Mouse (Mus musculus): ENCODE measurements around the gene Lcn3.
"Not testable (repeated sequence)": the region's sequence is repeated elsewhere in the genome, so short reads cannot be mapped to it uniquely, and the experiment has no call there.

Lcn3 gene

DNA sequence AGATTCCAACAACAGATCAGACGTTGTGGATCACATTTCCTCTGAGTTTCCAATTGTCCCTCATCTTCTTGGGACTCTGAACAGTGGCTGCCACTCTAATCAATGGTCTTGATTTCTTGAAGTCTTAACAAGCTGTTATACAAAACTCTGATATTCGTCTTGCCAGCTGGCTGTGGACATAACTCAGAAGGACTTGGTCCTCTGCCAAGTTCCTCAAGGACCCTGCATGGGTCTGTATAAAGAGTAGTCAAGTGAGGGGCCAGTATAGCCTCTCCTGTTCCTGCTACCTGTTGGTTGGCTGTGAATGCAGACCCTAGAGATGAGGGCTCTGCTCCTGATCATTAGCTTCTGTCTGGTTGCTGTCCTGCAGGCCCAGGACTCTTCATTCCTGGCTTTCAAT lies at the start of gene Lcn3:
Gene Lcn3, plus strand, starts transcription at position 301 of the 400 bp plus-strand sequence.
- no peak for DNase-seq

- no peak for DNase-seq
Measured at GRCm38 (mm10) chr2:25717222-25717621, 48.1 kb upstream of the Lcn3 start.

- DNase-seq, result no peak
Measured at GRCm38 (mm10) chr2:25733199-25733930, 32.0 kb upstream of the Lcn3 start.

- DNase-seq, result not testable (repeated sequence)
Measured at GRCm38 (mm10) chr2:25736709-25737108, 28.7 kb upstream of the Lcn3 start, which contains the start of gene Obp2b. TSS of gene Obp2b (plus strand) at chr2:25737009.

DNA sequence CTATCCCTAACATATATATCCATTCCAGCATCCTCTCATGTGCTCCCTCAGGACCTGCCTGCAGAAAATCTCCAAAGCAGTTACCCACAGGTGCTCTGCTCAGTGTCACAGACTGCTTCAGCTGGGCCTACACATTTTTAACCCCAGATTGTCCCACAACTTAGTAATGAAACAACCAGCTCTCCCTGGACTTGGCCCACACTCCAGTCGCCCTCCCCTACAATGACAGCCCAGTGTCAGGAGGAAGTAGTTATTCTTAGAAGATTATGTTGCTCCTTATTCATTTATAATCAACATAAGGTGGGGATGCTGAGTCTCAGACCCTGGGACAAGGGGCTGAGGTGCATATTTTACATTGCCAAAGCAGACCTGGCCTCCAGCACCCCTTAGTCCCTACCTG lies 23.7 kb upstream of the Lcn3 start:
- no peak for DNase-seq

DNA sequence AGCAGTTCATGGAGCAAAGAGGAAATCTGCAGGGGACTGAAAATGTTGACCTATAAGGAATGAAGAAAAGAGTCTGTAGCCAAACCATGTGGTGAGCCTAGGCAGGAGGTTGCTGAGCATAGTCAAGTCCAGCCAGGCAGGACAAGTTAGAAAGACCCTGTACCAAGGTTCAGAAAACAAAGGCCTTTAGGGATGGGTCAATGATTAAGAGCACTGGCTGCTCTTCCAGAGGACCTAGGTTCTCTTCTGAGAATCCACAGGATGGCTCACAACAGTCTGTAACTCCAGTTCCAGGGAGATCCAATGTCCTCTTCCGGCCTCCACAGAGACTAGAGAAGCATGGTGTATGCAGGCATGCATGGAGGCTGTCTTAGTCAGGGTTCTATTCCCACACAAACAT lies 11.2 kb upstream of the Lcn3 start:
- no peak for DNase-seq

GRCm38 (mm10) chr2:25758064-25758625 lies 7.2 kb upstream of the Lcn3 start:
- no peak for DNase-seq

GRCm38 (mm10) chr2:25767764-25768163 lies 2.4 kb downstream of the Lcn3 start:
- DNase-seq, result no peak

GRCm38 (mm10) chr2:25773507-25773906 lies 8.1 kb downstream of the Lcn3 start:
- no peak for DNase-seq

DNA sequence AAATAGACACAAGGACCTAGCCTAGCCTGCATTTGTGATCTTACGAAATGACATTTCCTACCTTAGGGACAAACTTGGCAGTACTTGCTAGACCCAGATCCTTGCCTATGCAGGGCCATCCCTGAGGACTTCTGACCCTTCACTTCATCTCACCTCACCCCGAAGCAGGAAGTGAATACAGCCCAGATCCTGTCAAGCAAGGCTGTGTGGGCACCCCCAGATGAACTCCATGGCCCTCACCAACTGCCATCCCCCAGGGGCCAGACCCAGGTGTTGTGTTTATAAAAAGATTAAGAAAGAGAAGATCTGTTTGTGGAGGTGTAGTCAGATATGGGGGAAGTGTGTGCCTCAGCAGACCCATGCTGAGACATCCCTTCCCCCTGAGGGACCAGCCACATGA lies 9.3 kb downstream of the Lcn3 start:
- DNase-seq, result no peak

DNA sequence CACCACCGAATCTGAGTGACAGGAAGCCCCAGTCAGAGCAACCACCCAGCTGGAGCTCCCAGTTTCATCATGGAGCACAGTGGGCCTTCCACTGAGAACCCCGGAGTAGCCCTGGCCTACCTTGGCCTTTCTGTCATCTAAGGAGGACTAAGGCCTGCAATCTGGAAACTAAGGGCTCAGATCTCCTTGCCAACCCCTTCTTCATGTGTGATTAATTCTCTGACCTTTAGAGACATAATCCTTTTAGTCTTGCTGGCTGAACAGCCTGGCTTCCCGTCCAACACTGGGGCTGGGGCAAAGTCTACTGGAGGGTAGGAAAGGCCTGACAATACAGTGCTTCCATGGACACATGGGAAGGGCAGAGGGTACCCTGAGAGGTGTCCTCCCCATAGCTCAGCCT lies 10.6 kb downstream of the Lcn3 start:
- no peak for DNase-seq

DNA sequence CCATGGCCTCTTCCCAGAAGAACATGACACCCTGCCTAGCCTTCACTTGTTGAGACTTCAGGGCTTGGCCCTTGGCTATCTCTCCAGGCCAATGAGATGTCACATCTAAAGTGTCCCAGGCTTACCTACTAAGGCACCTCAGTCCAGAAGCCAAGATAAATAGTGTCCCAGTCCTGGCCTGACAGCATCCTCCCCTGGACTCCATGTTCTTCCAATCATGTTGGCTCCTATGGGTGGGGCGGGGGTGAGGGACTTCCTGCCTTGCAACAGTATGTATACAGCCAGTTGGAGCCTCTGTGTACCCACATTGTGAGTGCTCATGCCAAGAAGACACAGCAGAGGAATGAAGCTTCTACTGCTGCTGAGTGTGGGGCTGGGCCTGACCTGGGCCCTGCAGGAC lies 11.3 kb downstream of the Lcn3 start, which contains the start of gene Lcn11:
Gene Lcn11, plus strand, starts transcription at position 301 of the 400 bp plus-strand sequence.
- no peak for DNase-seq

DNA sequence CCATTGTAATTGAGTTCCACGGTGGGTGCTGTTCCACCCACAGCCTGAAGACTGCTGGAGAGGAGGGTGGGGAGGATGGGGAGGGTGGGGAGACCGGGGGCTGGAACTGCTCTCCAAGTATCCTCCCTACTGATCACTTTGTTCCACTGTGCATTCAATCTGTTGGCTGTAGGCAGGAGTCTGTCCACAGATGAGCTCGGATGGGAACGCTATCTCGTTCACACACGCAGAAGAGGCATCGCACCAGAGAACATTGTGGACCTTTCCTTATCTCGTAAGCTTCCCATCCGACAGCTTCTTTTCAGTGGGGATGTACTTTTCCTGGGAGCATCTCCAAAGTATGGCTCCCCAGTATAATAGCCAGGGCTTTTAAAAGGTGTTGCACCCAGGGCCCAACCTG lies 13.7 kb downstream of the Lcn3 start:
- DNase-seq, result no peak

GRCm38 (mm10) chr2:25780921-25781320 lies 15.6 kb downstream of the Lcn3 start:
- no peak for DNase-seq

- DNase-seq, result no peak
Measured at GRCm38 (mm10) chr2:25781957-25782356, 16.6 kb downstream of the Lcn3 start, which contains the start of gene Gm13539. TSS of gene Gm13539 (plus strand) at chr2:25782257.

DNA sequence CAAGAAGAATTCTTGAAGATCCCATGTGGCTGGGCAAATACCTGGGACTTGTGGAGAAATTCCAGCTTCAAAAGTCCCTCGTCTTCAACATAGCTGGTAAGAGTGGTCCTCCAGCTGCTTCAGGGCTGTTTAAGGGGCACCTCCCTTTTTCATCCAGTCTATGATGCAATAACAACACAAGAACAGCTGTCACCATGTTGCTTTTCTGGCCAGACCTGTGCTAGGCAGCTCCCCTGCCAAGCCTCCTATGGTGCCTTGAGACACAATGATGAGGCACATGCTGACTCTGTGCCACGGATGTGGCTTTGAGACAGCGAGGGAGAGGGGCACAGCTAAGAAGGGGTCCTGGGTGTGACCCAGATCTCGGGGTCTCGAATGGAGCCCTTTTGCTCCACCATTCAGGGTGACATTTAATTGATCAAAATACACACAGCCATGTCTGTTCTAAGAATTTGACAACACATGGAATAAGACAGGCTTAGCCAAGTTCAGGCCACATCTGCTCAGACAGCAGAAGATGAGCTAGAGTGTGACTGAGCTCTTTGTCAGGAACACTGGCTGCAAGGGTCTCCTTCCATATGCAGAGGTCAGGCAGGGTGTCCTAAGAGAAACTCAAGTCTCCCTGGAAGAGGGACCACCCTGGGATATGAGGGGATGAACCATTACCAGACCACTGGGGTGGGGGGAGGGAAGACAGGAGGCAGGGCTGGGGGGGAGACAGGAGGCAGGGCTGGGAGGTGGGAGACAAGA lies 20.4 kb downstream of the Lcn3 start:
- peak in 1 of 2 experiments; percentile 43 for DNase-seq

DNA sequence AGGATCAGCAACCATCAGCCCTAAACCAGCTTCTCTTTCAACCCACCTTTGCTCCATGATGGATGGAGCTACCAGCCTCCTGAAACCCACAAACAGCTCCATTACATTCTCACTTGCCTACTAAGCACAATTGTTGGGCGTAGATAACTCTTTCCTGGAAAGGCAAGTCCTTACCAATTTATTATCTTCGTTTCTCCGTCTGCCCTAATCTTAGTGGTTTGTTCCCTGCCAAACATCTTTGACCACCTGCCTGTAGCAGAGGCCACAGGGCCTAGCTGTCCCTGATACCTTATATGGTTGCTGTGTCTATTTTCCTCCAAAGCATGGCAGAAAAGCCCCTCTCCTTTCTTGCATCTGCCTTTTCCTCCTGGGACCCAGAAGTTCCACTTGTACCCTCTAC lies 23.7 kb downstream of the Lcn3 start:
- no peak for DNase-seq

DNA sequence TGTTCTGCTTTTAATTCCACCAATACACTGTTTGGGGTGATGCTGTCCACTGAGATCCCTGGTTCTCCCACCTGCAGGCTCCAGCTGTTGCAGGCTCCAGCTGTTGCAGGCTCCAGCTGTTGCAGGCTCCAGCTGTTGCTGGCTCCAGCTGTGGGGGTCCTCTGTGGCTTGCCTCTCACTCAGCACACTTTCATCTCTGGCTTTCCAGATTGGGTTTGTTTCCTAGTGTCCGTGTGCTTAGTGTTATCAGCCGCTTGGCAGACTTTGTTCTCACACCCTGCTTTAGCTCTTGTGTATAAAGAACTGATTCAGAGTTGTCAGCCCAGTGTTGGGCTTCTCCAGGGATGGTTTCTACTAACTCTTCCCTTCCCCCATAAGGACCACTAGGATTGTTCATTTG lies 32.3 kb downstream of the Lcn3 start:
- no peak for DNase-seq

- no peak for DNase-seq
Measured at GRCm38 (mm10) chr2:25798065-25798464, 32.7 kb downstream of the Lcn3 start.

DNA sequence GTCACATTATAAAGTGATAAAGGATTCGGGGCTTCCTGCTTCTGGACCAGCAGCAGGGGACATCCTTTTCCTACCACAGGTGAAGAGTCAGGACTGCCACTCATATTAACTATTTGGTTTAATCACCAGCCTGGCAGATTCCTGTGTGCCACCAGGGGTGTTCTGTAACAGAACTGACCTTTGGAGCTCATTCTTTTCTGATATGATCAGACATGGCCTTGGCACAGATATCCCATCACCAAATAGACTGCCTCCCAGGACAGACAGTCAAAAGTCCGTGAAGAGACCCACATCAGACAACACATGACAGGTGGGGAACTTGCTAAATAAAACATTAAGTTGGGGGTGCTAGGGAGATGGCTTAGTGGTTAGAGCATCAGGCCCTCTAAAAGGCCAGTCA lies 46.3 kb downstream of the Lcn3 start:
- DNase-seq, result no peak

- no peak for DNase-seq
Measured at GRCm38 (mm10) chr2:25813364-25813763, 48.0 kb downstream of the Lcn3 start.

- DNase-seq, result not testable (repeated sequence)
Measured at GRCm38 (mm10) chr2:25815748-25816147, 50.4 kb downstream of the Lcn3 start, which contains the start of gene Glt6d1. TSS of gene Glt6d1 (minus strand) at chr2:25815848.

All from lung, postnatal 4 days (tissue).